Mouse (Mus musculus): ENCODE measurements around the gene Stxbp6.
"Not testable (repeated sequence)": the region's sequence is repeated elsewhere in the genome, so short reads cannot be mapped to it uniquely, and the experiment has no call there.

Stxbp6 gene

GRCm38 (mm10) chr12:45074611-45075342 is at the start of gene Stxbp6:
TSS of gene Stxbp6 (minus strand) at chr12:45074709.
- DNase-seq, result peak; percentile 65

- DNase-seq, result not testable (repeated sequence)
These were observed 28.4 kb upstream of the Stxbp6 start for GRCm38 (mm10) chr12:45102954-45103353.

DNA sequence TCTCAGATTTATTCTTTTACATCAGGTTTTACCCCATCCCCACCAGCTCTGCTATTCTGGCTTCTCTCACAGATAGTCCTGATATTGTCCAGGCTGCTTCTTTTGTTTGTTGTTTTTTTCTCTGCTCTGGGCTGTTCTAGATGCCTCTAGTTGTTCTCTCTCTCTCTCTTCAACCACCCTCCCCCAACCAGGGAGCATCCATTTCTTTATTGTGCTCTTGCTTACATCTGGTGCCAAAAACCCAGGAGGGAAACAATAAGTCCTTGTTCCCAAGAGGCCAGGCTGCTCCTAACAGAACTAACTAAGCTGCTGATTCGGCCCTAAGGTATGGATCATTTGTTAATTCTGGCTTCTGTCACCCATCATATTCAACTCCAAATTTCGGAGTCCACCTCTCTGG is 19.2 kb upstream of the Stxbp6 start:
- no peak for DNase-seq

- no peak for DNase-seq
These were observed 17.9 kb upstream of the Stxbp6 start for GRCm38 (mm10) chr12:45092444-45092843.

GRCm38 (mm10) chr12:45083145-45083475 is 8.6 kb upstream of the Stxbp6 start:
- no peak for DNase-seq

DNA sequence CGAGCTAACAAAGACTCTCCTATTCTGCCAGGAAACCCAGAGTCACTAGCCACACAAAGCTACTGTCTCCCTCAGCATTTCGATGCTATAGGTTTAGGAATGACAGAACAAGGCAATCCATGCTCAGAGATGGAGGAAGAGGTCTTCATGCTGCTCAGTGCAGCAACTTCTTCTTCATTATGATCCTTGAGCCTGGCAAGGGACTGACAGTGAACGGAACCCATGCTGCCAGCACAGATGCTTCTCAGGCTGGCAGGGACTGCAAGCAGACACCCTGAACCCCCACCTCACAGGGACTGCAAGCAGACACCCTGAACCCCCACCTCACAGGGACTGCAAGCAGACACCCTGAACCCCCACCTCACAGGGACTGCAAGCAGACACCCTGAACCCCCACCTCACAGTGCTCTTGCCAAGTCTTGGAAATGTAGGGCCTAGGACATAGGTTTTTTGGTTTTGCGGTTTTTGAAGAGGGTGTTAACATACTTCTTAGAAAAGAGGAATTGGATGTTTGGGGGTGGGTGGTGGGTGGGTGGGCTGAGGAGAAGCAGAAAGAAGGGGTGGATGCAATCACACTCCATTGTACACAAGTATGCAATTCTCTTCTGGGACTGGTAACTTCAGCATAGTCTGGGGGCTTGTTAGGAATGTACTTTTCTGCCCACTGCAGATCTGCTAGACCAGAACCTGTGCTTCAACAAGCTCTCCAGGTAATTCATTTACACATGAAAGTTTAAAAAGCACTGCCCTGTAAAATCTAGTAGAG is 8.1 kb upstream of the Stxbp6 start:
- DNase-seq, result no peak

DNA sequence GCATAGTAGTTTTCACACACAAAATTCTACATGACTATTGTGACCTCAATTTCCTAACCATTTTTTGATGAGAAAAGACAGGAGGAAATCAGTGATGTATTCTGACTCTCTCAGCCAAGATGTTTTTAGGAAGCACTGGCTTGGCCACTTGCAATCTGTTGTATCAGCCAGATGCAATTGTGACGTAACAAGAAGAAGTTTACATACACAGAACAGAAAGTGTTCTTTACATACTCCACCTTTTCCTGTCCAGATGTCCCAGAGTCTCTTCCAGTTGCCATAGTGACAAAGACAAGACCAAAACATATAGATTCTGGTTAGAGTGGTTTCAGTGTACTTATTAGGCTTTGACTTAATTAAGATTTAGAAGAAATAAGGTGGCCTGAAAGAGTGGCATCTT is 7.1 kb upstream of the Stxbp6 start:
- DNase-seq, result no peak

DNA sequence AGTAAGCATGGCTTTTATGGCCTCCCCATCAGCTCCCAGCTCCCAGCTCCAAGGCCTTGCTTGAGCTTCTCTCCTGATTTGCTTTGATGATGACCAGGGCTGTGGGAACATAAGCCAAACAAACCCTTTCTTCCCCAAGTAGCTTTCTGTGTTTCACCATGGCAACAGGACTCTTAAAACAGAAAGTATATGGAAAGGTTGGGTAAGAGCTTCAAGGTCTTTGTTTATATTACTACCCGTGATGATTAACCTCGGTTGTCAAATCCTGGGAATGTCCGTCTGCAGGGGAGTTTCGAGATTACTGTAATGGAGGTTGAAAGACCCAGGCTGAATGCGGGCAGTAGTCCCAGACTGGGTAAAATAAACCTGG is 6.2 kb upstream of the Stxbp6 start:
- no peak for DNase-seq

- DNase-seq, result no peak
These were observed 5.7 kb upstream of the Stxbp6 start for GRCm38 (mm10) chr12:45080036-45080752.

GRCm38 (mm10) chr12:45075631-45076030 is 1.1 kb upstream of the Stxbp6 start:
- no peak for DNase-seq

DNA sequence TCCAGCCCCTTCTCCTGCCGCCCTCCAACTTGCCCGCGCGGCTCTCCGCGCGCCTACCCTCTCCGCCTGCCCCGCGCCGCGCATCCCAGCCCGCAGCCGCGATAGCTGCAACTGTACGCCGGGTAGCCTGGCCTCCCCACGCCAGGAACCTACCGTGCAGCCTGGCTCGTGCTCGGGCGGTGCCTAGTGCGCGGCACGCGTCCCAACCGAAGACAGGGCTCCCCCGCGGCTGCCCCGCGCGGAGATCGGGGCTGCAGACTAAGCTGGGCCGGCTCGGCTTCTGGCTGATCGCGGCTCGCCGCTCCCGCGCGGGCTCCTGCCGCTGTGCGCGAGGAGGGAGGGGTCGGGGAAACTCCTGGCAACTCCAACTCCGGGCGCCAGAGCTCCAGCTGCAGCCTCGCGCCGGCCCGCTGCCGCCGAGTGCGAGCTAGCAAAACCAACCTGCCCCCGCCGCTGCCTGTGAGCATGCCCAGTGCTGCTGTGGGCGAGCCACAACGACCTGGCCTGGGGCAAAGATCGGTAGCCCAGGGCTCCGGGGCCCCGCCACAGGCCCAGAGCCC is 387 bp downstream of the Stxbp6 start:
- peak; percentile 66 for DNase-seq

- peak; percentile 13 for DNase-seq
These were observed 1.0 kb downstream of the Stxbp6 start for GRCm38 (mm10) chr12:45073331-45074041.

DNA sequence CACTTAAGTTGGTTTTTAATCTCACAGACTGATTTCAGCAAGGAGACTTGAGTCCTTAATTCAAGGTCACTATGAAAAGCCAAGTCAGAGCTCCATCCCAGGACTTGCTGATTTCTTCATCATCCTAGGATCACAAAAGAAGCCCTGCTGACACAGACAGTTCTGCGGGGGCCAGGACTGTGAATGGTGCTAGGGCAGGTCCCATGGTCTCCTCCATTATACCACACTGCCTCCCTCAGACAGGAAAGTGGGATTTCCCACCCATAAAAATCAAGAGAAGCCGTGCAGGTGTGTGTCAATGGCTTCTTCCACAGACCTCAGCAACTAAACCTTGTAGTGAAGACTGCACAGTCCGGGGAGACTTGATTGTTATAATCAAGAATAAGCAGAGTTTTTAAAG is 2.3 kb downstream of the Stxbp6 start:
- no peak for DNase-seq

- DNase-seq, result no peak
These were observed 4.3 kb downstream of the Stxbp6 start for GRCm38 (mm10) chr12:45070186-45070585.

- DNase-seq, result no peak
These were observed 6.3 kb downstream of the Stxbp6 start for GRCm38 (mm10) chr12:45068145-45068754.

DNA sequence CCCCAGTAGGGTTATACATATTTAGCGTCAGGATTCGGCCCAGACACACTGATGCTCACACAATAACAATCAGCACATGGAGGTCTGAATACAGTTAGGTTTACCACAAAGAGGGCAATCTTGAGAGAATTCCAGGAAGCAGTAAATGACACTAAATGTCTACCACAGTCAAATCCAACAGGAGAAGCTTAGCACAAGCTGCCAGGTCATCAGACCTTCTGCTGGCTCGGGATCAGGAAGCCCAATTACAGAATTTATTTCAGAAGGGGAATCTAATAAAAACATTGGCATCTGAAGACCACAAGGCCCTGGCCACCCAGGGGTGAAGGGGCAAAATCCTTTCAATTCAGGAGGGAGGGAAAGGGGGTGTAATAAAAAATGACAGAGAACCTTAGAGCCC is 6.8 kb downstream of the Stxbp6 start:
- no peak for DNase-seq

DNA sequence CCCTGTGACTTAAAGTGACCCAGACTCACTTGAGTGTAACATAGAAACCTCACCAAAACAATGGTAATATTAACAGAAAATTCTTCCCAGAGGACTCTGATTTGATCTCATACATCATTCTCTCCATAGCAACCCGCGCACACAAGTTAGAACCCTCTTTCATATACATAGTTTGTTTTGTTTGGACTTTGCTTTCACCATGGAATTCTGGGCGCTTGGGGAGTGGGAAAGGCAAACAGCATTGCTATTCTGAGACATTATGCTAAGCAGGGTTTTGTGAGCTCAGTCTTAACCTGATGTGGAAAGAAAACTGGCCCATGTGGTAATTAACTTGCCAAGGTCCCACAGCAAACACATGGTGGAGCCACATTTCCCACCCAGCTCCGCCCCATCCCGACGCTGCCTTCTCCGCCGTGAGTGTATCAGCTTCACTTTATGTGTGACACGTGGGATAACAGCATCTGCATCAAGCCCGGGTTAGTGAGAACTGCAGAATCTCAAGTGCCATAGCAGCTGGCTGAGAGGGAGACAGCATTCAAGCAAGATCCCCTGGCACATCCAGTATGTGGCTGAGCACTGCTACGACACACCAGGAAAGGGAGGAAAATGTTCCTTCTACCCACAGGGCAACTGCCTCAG is 7.3 kb downstream of the Stxbp6 start:
- peak; percentile 25 for DNase-seq

- DNase-seq, result peak; percentile 36
These were observed 10.9 kb downstream of the Stxbp6 start for GRCm38 (mm10) chr12:45063606-45064005.

- DNase-seq, result no peak
These were observed 13.2 kb downstream of the Stxbp6 start for GRCm38 (mm10) chr12:45061336-45061735.

GRCm38 (mm10) chr12:45060804-45061203 is 13.7 kb downstream of the Stxbp6 start:
- no peak for DNase-seq

- no peak for DNase-seq
These were observed 16.5 kb downstream of the Stxbp6 start for GRCm38 (mm10) chr12:45058007-45058406.

GRCm38 (mm10) chr12:45056372-45056771 is 18.1 kb downstream of the Stxbp6 start:
- DNase-seq, result no peak

Data from right cerebral cortex, postnatal 14 days (tissue).